ENCODE assay signal across 24 mouse cellular contexts in the genomic region with DNA sequence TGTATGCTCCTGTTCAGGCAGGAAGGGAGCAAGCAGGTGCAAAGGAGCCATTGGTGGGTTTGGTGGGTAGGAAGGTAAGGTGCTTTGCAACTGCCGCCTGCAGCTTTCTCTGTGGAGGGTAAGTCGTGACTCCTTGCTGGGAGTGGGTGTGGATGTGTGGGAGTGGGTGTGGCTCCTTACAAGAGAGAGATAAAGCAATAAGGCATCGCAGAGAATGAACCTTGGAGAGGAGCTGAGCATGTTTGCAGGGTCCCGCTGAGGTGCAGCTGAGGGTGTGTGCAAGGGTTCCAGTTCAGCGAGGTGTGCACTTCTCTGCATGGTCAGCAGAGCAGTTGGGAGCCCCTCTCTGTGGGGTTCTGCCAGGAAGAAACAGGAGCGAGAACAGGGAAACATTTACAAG.
DNase-seq lines count a peak whose midpoint lies in the region; ATAC-seq lines count a peak whose summit lies in the region.
"Had no signal": no experiment of that assay in that cellular context is flagged by ENCODE, and none has a peak within 500 bp of the region (broad histone marks: within the 10 kb centered on the region; RNA-seq: fewer than 3 reads in every experiment).

No protein-coding gene starts in this region.

- WGBS in midbrain, embryonic 15.5 days, result 48% methylated on average over 6 of the region's 6 CpGs

- no peaks in the 10 kb centered on the region for H3K4me1 ChIP-seq in midbrain, embryonic 15.5 days
- H3K4me1 ChIP-seq: embryonic facial prominence, embryonic 13.5 days; midbrain, embryonic 12.5 days had no signal

- no peak overlapping the region for H3K9ac ChIP-seq in midbrain, embryonic 15.5 days
- H3K9ac ChIP-seq: embryonic facial prominence, embryonic 13.5 days; liver, embryonic 12.5 days; liver, postnatal 0 days; midbrain, embryonic 12.5 days had no signal

- H3K4me3 ChIP-seq in midbrain, embryonic 15.5 days, result no peak overlapping the region
- H3K4me3 ChIP-seq: embryonic facial prominence, embryonic 13.5 days; erythroblast, embryonic 14.5 days; liver, embryonic 12.5 days; midbrain, embryonic 12.5 days had no signal

- peak; percentile 47 for DNase-seq in right cerebral cortex, adult 18-20 months
- DNase-seq in right cerebral cortex, postnatal 25 days, result no peak
- DNase-seq in brain, adult 2 months (ENCODE audit: low read depth, low spot score), result peak; percentile 73
- DNase-seq in thymus, postnatal 14 days, result peak; percentile 37
- DNase-seq in heart, adult 8-10 months (ENCODE audit: low spot score), result no peak
- no peak for DNase-seq in embryo, embryonic 9.5 days (ENCODE audit: extremely low spot score)
- DNase-seq: adrenal gland, adult 8-10 months; cerebellum, adult 11 months; cerebellum, adult 9-10 months; embryo, embryonic 11 days; gastrocnemius, postnatal 10 days; kidney, adult 2 months; kidney, postnatal 36 days; left cerebral cortex, postnatal 4 days; liver, postnatal 0 days; lung, postnatal 36 days; right cerebral cortex, postnatal 4 days had no signal

- ATAC-seq in midbrain, embryonic 15.5 days (replicated peaks), result no peak
- ATAC-seq: forebrain, embryonic 16.5 days; hindbrain, embryonic 16.5 days; liver, embryonic 12.5 days; liver, postnatal 0 days had no signal

- no peak overlapping the region for H3K4me2 ChIP-seq in midbrain, embryonic 15.5 days
- H3K4me2 ChIP-seq: embryonic facial prominence, embryonic 13.5 days; liver, embryonic 12.5 days; midbrain, embryonic 12.5 days had no signal

- H3K36me3 ChIP-seq in midbrain, embryonic 15.5 days (replicated peaks), result no peaks in the 10 kb centered on the region
- H3K36me3 ChIP-seq: embryonic facial prominence, embryonic 13.5 days; liver, embryonic 12.5 days; midbrain, embryonic 12.5 days had no signal

- H3K27ac ChIP-seq in midbrain, embryonic 15.5 days, result no peak overlapping the region
- H3K27ac ChIP-seq: embryonic facial prominence, embryonic 13.5 days; liver, embryonic 12.5 days; midbrain, embryonic 12.5 days had no signal

- H3K27me3 ChIP-seq in midbrain, embryonic 15.5 days (replicated peaks), result no peaks in the 10 kb centered on the region
- H3K27me3 ChIP-seq: embryonic facial prominence, embryonic 13.5 days; liver, embryonic 12.5 days had no signal

- no peaks in the 10 kb centered on the region for H3K9me3 ChIP-seq in midbrain, embryonic 15.5 days
- H3K9me3 ChIP-seq: embryonic facial prominence, embryonic 13.5 days; liver, embryonic 12.5 days; midbrain, embryonic 12.5 days had no signal

Comparison
In these comparisons a context has a peak if more than half of its experiments do, and no peak if none do; other contexts are left out.
1. DNase-seq: peak in right cerebral cortex, adult 18-20 months (single experiment), brain, adult 2 months (single experiment) and thymus, postnatal 14 days (single experiment); none in right cerebral cortex, postnatal 25 days (single experiment), heart, adult 8-10 months (single experiment) and embryo, embryonic 9.5 days (single experiment).